Mouse (Mus musculus) spleen, postnatal 10 days (tissue): ENCODE data around the gene Sfxn2.
A peak's percentile ranks its signal among the peaks of the same experiment; 100 is the strongest.
"Not testable (repeated sequence)": the region's sequence is repeated elsewhere in the genome, so short reads cannot be mapped to it uniquely, and the experiment has no call there.

Experiments used
- DNase-seq, 2 experiments: peaks; one replicate each; pipeline ENCODE4 v3.0.0; 2021 to 2022; ENCODE audit warnings: low spot score in 2 of 2

The Sfxn2 gene

GRCm38 (mm10) chr19:46542750-46543149, 30.4 kb upstream of the Sfxn2 start:
- no peak for DNase-seq

GRCm38 (mm10) chr19:46547565-46547964, 25.6 kb upstream of the Sfxn2 start:
- no peak for DNase-seq

DNA sequence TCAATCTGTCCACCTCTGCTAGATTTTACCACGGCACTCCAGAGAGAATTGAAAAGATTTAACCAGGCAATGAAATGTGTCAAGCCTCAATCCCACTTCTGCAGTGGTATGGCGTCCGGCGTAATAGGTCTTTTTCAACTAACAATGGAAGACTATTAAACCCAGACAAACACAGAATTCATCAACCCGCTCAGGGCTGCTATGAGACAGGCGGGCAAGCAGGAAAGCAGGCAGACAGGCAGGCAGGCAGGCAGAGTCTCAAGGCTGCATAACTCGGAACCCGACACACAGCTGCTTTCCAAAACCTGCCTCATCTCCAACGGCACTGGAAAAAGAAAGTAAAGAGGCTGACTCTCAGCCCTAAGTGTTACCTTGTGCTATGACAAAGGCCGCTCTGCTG, 25.1 kb upstream of the Sfxn2 start:
- DNase-seq = no peak

GRCm38 (mm10) chr19:46550385-46550784, 22.8 kb upstream of the Sfxn2 start:
- DNase-seq = no peak

DNA sequence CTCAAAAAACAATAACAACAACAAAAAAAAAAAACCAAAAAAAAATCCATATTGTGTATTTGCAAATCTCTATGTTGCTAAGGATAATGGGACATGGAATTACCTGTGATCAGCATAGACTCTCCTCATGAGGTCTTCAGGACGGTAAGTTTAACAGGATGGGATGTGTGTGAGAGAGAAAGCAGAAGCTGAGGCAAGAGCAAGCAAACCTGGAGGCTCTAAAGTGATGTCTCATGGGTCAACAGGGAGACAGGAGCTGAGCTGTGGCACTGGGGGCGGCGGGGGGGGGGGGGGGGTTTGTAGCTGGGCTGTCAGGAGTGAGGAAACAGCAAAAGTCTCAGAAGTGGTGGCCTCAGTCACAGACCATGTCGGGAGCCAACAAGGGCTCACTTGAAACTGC, 20.7 kb upstream of the Sfxn2 start:
- DNase-seq = no peak

- DNase-seq = peak; percentile 30 to 67
Observed at GRCm38 (mm10) chr19:46553541-46553955, 19.6 kb upstream of the Sfxn2 start.

DNA sequence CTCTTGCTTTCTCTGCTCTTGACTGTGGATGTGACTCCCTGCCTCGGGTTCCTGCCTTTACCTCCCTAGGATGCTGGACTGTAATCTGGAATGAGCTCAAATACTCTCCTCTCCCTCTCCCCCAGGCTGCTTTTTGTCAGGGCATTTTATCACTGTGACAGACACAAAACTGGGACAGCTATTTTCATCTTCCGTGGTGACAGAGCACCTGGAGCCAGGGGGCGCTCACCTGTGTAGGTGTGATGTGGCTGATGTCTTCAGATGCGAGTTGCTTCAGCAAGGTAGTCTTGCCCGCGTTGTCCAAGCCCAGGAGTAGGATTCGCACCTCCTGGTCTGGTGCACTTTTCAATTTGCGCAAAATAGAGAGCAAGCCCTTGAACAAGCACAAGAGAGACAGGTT, 15.2 kb upstream of the Sfxn2 start:
- DNase-seq = no peak

DNA sequence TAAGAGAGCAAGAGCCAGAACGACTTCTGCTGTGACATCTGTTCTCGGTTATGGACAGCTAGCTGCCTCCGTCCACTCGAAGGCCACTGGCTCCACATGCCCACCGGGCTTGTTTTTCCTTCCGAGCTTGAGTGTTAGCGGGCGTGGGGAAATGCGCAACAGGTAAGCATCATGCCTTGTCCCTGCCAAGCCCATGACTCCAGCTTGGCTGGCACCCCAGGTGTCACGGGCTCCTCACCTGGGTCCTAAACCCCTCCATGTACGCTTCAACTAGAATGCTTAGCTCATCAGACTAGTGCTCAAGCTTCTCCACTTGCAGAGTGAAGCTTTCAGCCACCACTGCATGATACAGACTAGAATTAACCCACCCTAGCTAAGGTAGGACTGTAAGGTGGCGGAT, 14.5 kb upstream of the Sfxn2 start:
- DNase-seq = no peak

DNA sequence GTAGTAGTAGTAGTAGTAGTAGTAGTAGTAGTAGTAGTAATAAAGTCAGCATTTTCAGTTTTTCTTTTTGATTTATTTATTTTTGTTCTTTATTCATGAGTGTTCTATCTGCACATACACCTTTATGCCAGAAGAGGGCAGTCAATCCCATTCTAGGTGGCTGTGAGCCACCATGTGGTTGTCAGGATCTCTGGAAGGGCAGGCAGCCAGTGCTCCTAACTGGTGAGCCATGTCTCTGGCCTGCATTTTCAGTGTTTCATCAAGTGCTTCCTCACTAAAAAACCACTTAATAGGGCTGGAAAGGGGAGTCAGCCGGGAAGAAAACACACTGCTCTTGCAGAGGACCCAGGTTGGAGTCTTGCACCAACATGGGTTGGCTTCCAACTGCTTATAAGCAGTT, 11.0 kb upstream of the Sfxn2 start:
- peak in 1 of 2 experiments; percentile 52 for DNase-seq

- no peak for DNase-seq
Observed at GRCm38 (mm10) chr19:46562581-46563515, 10.3 kb upstream of the Sfxn2 start.

DNA sequence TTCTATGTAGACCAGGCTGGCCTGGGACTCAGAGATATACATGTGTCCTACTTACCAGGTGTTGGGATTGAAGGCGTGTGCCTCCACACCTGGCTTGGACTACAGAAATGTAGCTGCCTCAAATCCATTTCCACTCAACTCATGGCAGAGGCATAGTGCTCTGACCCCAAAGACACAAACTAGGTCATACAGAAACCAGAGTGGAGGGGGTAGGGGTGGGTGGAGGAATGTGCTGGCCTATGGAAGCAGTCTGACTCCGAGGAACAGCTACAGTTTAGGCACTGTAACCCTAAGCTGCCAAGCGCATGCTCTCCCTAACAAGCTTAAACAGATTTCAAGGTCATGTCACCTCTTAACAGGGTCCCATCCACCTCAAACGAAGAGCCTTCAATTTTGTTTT, 9.6 kb upstream of the Sfxn2 start:
- no peak for DNase-seq

- DNase-seq = no peak
Observed at GRCm38 (mm10) chr19:46564043-46564462, 9.1 kb upstream of the Sfxn2 start.

GRCm38 (mm10) chr19:46571211-46571877, 1.8 kb upstream of the Sfxn2 start:
- not testable (repeated sequence) for DNase-seq

GRCm38 (mm10) chr19:46571878-46572244, 1.3 kb upstream of the Sfxn2 start:
- no peak for DNase-seq

DNA sequence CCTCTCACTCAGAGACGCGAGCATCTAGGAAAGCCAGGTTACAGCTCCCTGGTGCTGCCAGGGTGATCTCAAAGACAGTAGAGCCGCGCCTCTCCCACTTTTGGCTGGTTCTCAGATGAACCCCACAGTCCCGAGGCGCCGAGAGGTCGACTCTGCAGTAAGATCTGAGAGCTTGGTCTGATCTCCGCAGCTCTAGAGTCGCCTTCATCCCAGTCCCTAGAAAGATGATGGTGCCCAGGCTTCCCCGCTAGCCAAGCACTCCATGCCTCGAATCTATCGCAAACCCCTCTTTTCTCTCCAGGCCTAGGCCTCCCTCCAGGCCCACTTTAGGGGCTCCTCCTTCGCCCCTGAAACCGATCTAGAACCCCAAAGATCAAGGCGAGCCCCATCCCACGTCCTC, 617 bp upstream of the Sfxn2 start:
- no peak for DNase-seq

GRCm38 (mm10) chr19:46573990-46574389, 825 bp downstream of the Sfxn2 start:
- DNase-seq = peak in 1 of 2 experiments; percentile 12

DNA sequence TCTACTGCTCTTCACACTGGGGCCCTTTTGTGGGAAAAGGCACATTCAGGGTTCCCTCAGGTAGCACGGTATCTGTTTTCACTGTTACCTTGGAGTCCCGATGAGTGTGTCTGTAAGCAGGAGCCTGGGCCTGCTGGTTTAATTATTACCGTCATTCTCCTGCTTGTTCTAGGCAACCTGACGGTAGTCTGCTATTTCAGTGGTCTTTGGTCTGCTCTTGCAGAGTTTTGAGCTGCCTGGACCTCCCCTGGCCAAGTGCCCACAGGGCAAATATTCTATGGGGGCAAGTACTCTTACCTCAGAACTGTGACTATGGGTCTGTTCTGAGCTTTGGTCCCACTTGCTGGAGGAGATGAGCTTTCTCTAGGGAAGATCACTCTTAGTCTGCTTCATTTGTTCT, 2.0 kb downstream of the Sfxn2 start:
- DNase-seq = no peak

DNA sequence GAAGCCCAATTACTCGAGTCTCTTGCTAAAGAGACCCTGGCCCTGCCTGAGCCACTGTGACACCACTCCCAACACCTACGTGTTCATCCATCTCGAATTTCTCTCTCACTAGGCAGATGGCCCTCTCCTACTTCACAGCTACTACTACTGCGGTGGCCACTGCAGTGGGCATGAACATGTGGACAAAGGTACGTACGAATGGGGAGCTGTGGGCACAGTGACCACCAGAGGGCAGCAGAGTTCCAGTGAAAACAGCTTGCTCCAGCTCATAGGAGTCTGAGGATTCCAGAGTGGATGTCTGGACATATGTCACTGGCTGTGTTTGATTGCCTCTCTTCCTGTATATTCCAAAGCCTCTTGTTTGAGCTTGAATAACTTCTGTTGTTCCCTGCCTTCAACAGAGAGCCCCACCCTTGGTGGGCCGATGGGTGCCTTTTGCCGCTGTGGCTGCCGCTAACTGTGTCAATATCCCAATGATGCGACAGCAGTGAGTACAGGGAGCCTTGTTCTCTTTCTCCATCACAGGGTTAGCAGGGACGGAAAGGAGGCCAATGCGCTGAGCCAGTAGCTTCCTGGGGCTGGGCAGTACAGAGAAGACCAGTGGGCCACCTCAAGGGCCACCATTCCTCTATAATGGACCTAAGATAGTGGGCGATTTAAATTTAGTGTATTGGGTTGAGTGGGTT, 14.8 kb downstream of the Sfxn2 start:
- DNase-seq = peak; percentile 78 to 89

GRCm38 (mm10) chr19:46591575-46591974, 18.4 kb downstream of the Sfxn2 start:
- DNase-seq = no peak

GRCm38 (mm10) chr19:46592751-46593439, 19.7 kb downstream of the Sfxn2 start:
- no peak for DNase-seq

DNA sequence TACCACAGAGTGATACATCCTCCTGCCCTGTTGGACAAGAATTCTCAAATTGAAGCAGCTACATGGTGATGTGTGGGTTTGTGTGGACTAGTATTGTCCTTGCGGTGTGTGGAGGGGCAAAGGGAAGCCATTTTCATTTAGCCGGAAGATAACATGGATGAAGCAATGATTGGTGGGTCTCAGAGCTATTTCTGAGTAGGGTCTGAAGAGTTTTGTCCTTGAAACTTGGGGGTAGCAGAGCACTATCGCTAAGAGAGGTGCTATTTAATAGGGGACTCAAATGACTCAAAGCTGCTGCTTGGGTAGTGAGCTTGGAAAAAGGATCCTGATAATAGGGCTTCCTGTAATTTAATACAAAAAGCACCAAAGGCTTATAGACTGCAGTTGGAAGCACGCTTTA, 25.0 kb downstream of the Sfxn2 start:
- DNase-seq = no peak

DNA sequence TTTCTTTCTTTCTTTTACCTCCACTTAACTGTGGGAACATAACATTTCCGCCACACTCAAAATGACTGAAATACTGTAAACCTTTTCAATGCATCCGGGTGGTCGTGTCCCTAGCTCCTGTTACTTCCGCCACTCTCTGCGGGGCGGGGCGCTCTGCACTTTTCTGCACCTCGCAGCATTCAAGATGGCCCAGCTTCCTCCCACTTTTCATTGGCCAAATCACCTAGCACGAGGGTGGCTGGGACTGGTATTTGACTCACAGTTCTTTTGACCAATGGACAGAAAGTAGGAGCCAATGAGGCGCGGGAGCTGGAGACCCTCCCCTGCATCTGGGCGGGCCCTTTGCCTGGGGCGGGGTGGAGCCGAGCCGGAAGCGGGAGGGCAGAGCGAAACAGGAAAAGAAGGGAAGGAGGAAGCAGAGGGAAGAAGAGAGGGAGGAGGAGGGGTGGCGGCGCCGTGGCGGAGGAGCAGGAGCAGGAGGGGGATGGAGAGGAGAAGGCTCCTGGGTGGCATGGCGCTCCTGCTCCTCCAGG, 25.6 kb downstream of the Sfxn2 start, which contains the start of gene Wbp1l:
TSS of gene Wbp1l (plus strand) at position 365 of the 533 bp plus-strand sequence.
- peak; percentile 80 to 94 for DNase-seq
